Mouse (Mus musculus) regulatory T cell (primary cell): ENCODE results near the gene Syt16.

ENCODE experiments used
- in situ Hi-C: fragments of 300-600 bp; cut with MboI, MseI; formaldehyde crosslinking; loops from one replicate; pipeline ENCODE4 v1.15.1; 2025; ENCODE audit warnings: high pct_unique_total_duplicates

Gene Syt16

GRCm38 (mm10) chr12:74098572-74099290 is 101.3 kb downstream of the Syt16 start:
- in situ Hi-C loops, result no loop called here

DNA sequence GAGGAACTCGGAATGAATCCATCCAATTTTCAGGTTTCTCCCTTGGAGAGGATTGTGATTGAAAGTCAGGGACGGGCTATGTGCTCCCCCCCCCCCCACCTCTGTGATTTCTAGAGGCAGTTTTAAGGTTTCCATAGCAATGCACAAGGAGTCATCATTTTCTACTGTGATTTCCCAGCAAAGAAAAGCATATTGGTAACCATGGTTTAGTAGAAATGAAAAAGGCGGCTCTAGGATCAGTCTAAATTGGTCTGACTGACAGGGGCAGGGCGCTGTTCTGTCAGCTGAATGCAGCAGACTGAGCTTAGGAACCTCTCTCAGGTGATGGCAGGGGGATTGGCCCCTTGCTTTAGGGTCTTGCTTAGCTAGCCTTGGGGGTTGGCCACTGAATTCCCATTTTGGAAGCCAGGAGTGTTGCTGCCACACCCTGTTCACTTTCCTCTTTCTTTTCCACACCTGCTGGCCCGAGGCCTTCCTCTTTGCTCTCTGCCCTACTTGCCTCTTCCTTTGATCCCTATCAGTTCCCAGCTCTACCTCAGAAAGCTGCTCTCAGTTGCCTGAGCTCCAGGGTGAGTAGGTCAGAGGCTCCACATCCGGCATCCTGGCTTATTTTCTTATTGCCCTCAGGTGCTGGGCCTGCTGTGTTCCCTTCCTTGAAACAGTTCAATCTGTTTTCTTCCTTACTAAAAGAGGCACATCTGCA is 108.5 kb downstream of the Syt16 start:
- in situ Hi-C loops, result loop anchor here (10.0 kb wide), 1 partner anchor 1759 kb away; no protein-coding TSS in a partner anchor

GRCm38 (mm10) chr12:74108663-74109081 is 111.2 kb downstream of the Syt16 start:
- in situ Hi-C loops, result loop anchor here (10.0 kb wide), 1 partner anchor 1756 kb away; no protein-coding TSS in a partner anchor

DNA sequence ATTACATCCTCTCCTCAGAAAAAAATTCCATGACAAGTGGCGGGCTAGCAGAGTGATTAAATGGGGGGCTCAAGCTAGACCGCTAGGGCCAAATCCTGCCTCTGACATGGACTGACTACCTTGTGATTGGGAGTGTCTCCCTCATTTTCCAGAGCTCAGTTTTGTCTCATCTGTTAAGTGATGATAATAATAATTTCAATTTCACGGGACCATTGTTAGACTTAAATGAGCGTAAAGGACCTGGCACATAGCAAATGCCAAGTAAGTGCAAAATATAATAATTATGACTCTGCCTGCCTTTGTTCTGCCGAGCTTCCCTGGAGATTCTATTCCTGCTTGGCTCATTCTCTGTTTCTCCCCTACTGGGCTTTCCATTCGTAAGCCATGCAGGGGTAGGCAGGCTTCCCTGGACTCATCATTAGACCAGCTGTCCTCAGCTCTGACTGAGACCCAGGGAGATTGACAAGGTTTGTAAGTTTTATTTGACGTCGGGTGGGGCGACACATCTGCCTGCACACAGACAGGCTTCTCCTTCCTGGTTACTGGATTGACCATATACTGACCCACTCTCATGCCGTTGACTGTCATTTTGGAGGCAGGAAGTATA is 112.1 kb downstream of the Syt16 start:
- in situ Hi-C loops, result loop anchor here (10.0 kb wide), 1 partner anchor 1755 kb away; no protein-coding TSS in a partner anchor

DNA sequence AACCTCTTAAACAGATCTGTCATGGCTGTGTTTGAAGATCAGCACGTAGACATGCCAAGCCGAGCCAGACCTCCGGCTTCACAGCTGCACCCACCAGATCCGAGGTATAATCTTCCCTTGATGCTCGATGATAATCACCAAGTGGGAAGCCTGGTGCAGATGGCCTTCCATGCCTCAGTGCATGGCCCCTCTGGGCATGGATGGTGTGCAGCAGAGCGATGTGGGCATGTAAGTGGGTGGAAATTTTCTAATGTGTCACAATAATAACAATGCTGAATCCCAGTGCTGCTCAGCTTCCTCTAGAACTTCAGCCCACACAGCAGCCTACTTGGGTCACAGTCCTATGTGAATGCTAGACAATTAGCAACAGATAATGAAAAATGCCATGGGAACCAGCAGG is 119.4 kb downstream of the Syt16 start:
- in situ Hi-C loops, result no loop called here

DNA sequence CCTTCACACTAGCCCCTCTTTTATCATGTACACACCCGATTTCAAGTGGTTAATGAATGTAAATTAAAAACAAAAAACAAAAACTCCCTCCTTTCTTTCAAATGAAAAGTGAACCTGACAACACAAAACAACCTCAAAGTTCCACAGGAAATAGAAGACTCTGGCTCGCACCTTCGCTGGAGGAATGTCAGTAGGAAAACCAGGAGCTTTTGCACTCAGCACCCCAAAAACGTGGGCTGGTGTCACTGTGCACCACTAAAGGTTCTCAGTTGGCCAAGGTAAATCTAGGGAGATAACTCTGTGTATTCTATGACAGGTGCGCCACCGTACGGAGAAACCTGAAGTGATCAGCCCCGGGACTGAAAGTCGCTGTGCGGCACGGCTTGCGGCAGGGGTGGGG is 128.3 kb downstream of the Syt16 start:
- in situ Hi-C loops, result loop anchor here (10.0 kb wide), 1 partner anchor 1909 kb away; no protein-coding TSS in a partner anchor

DNA sequence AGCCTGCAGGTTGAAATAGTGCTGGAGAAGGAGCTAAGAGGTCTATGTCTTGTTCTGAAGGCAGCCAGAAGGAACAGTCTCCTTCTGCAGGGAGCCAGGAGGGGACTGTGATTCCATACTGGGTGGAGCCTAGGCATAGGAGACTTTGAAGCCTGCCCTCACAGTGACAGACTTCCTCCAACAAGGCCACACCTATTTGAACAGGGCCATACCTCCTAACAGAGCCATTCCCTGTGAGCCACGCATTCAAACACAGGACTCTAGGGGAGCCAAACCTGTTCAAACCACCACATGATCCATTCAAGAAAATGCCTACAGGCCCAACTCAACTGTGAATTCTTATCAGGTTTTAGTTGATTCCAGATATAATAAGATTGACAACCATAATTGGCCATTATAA is 130.8 kb downstream of the Syt16 start:
- in situ Hi-C loops, result loop anchor here (10.0 kb wide), 1 partner anchor 1907 kb away; no protein-coding TSS in a partner anchor

- in situ Hi-C loops, result no loop called here
Measured at GRCm38 (mm10) chr12:74131790-74132189, 134.3 kb downstream of the Syt16 start.

- in situ Hi-C loops, result no loop called here
Measured at GRCm38 (mm10) chr12:74142147-74142546, 144.7 kb downstream of the Syt16 start.

DNA sequence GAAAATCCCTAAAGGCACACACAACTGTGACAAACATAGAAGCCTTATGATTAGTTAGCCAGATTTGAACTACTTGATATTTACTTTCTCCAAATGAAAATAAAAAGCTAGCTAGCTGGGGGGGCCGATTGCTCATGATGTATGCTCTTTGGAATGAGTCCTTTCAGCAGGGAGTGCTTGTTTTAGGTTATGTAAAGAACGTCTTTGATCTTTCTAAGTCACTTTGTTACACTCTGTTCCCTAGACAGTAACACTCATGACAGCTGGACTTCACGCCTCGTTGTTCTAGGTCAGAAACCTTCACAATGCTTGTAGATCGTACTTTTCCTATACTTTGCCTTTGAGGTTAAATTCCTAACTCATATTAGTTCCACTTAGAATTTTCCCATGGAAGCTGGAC is 146.9 kb downstream of the Syt16 start:
- in situ Hi-C loops, result no loop called here

DNA sequence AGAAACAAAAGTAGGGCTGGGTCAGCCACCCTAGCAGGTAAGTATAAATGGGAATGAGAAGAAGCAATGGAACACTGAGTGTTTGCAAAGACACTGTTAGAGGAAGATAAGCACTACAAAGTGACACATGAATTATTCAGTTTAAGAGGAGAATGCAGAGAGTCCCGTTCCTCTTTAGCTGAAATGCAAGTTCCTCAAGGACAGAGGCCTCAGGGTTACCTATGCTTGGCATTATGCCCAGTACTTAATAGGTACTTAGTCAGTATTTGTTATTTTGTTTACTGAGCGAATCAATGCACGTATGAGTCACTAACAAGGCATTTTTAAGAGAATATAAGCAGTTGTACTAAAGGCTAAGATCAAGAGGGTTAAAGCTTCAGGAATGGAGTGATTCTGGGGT is 163.3 kb downstream of the Syt16 start:
- in situ Hi-C loops, result no loop called here

- in situ Hi-C loops, result no loop called here
Measured at GRCm38 (mm10) chr12:74163080-74163479, 165.6 kb downstream of the Syt16 start.

- in situ Hi-C loops, result no loop called here
Measured at GRCm38 (mm10) chr12:74171257-74171656, 173.8 kb downstream of the Syt16 start.

- in situ Hi-C loops, result no loop called here
Measured at GRCm38 (mm10) chr12:74173902-74174301, 176.4 kb downstream of the Syt16 start.

DNA sequence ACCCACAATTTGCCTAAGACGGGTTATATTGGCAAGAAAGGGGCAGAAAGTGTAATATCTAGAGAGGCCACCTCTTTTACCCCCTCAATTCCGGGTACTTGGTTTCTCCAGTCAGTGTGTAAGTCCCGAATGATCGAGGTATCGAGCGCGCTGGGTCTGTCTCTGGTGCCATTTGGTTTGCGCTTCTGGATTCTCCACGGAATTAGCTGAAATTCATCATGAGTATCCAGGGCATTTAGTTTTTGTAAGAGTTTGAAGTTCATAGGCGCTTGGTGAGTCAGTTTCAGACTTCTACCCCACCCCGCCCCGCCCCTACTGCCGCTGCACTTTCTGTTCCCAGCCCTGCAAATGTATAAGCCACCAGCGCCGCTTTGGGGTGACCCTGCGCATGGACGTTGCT is 187.1 kb downstream of the Syt16 start:
- in situ Hi-C loops, result no loop called here

DNA sequence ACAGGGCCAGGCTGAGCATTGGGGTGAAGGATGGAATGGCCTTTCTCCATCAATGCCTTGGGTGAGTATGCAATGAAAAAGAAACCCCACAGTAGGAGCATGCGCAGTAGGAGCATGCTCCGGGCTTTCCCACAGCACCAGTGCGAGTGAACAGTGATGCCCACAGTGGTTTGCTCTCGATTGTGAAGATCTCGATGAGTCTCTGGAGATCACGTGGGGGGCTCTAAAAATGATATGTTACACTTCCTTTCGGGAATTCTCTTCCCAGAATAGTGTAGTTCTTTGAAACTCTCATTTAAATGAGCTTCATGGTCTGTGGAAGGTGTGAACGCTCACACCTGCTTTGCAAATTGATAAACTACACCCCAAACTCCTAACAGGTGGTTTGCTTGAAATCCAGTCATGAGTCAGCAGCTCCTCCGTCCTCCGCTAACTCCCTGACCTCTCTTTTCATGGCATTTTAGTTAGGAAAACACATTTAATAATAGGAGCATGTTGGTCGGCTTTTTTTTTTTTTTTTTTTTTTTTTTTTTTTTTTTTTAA is 190.9 kb downstream of the Syt16 start:
- in situ Hi-C loops, result no loop called here

DNA sequence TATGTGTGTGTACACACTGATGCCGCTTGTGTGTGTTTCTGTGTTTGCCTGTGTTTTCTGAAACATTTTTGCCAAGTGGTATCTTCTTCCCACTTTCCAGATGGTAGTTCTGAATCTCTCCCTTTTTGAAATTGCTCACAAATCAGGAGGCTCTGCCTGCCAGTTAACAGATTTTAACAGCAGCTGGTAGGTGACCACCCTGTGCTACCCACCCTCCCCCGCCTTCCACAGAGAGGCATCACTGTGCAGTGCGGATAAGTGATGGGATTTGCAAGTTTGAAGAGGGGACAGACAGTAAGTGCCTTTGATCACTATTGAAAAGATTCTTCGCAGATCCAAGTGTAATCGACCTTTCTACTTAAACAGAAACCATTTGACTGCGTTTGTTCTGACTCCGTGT is 191.4 kb downstream of the Syt16 start:
- in situ Hi-C loops, result no loop called here

DNA sequence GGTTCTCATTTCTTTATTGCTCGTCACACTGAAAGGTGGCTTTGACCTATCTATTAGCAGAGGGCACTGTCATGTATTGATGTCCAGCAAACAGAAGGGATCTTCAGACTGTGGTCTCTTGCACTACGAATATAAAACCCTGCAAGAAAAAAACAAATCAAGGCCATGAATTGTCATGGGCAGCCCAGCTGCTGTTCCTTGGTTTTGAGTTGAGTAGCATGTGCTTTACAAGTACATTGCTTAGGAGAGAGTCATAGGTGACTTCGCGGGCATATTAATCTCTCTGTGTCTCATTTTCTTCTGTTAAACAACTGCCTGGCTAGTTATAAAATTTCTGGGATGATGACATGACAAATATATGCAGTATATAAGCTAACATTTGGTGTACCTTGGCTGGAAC is 192.4 kb downstream of the Syt16 start:
- in situ Hi-C loops, result no loop called here

DNA sequence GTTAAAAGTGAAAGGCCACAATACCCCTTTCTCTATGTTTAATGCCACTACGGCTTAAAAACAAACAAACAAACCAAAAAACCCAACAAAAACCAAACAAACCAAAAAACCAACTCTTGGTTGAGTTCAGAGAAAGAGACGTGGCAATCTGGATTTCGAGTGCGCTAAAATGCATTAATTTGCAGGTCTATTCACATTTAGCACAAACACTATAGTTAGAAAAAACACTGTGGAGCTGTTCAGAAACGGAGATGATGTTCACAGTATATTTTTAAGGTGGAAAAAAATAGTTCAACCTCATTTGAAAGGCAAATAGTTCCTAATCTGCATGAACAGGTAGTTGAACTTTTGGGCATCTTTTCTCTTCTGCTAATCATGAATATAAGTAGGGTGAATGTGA is 192.8 kb downstream of the Syt16 start:
- in situ Hi-C loops, result no loop called here

- in situ Hi-C loops, result no loop called here
Measured at GRCm38 (mm10) chr12:74192552-74192951, 195.1 kb downstream of the Syt16 start.

GRCm38 (mm10) chr12:74201410-74201809 is 203.9 kb downstream of the Syt16 start:
- in situ Hi-C loops, result no loop called here

- in situ Hi-C loops, result no loop called here
Measured at GRCm38 (mm10) chr12:74202431-74203042, 205.1 kb downstream of the Syt16 start.
